Mouse (Mus musculus): Measurements from ENCODE around the gene Pou5f2. TPM values are rescaled to one million over a fixed set of nuclear protein-coding genes. Genes with fewer than 3 reads are reported as not detected.

Gene Pou5f2
- polyA plus RNA-seq (2017; shearing (Covaris generic)), result 1 to 10 TPM; 4.6 to 6.2 TPM

DNA sequence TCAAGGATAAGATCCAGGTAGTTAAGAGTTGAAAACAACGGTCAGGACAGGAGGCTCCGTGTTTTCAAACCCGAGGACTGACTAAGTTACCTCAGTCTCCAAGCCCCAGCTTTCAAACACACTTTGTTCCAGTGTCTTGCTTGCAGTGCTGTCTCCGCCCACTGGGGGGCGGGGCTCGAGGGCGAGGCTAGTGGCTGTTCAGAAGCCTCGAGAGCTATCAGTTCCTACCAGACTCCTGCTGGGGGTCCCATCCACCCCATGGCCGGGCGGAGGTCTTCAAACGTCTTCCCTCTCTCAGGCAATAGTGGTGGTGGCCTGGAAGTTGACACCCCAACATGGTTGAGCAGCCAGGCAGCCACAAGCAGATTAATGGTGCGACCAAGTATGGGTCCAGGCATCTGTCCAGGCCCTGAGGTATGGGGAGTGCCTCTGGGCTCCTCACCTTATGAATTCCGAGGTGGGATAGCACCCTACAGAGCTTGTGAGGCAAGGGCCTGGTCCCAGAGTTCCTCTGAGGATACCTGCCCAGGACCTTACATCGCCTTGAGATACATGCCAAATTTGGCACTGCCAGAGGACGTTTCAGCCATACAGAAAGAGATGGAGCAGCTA is at the start of gene Pou5f2:
Gene Pou5f2 (plus strand): TSS at position 220 of the 612 bp plus-strand sequence.

Other genes with a start within 250 kb of the Pou5f2 start
- gene Nr2f1, start 174.9 kb downstream of the Pou5f2 start, polyA plus RNA-seq (2017; shearing (Covaris generic)), result under 1 TPM; 0.27 to 0.54 TPM